Mouse (Mus musculus): ENCODE results near the gene Dand5. TPM values are rescaled to one million over a fixed set of nuclear protein-coding genes. Genes with fewer than 3 reads are reported as not detected.
"Not testable (repeated sequence)": the region's sequence is repeated elsewhere in the genome, so short reads cannot be mapped to it uniquely, and the experiment has no call there.

The Dand5 gene
- polyA plus RNA-seq, 1 experiment from 2014 or later, result 5.5 TPM

GRCm38 (mm10) chr8:84831490-84831889 is 8.9 kb upstream of the Dand5 start, which contains the start of gene Gadd45gip1:
TSS of gene Gadd45gip1 (plus strand) at chr8:84831522.
- Histone ChIP-seq H3K4me3 (peak within 1 kb of the TSS; percentile 86), H3K27ac (peak within 1 kb of the TSS; percentile 99), H3K36me3 (peaks cover 31% of the 10 kb centered on the region), H3K9me3 (no peaks in the 10 kb centered on the region), H3K27me3 (ENCODE audit: insufficient read depth, poor library complexity, severe bottlenecking) (no peaks in the 10 kb centered on the region), H3K4me1 (replicated peaks) (peaks cover 26% of the 10 kb centered on the region)
- 78% methylated on average over 11 of the region's 11 CpGs for WGBS
- no peak for DNase-seq (ENCODE audit: low spot score)

- H3K27me3 ChIP-seq (ENCODE audit: insufficient read depth, poor library complexity, severe bottlenecking), result peaks cover 25% of the 10 kb centered on the region
- H3K4me3 ChIP-seq; H3K36me3 ChIP-seq; H3K27ac ChIP-seq; H3K9me3 ChIP-seq; DNase-seq (ENCODE audit: low spot score): not testable (repeated sequence)
- 85% methylated on average over 2 of the region's 2 CpGs for WGBS
- H3K4me1 ChIP-seq (replicated peaks), result peaks cover 12% of the 10 kb centered on the region
Observed at GRCm38 (mm10) chr8:84826518-84826917, 3.9 kb upstream of the Dand5 start.

- 72% methylated on average over 4 of the region's 4 CpGs for WGBS
- no peak for DNase-seq (ENCODE audit: low spot score)
- Histone ChIP-seq H3K4me3 (no peak overlapping the region), H3K36me3 (no peaks in the 10 kb centered on the region), H3K27me3 (ENCODE audit: insufficient read depth, poor library complexity, severe bottlenecking) (peaks cover 33% of the 10 kb centered on the region), H3K9me3 (no peaks in the 10 kb centered on the region), H3K4me1 (replicated peaks) (peaks cover 12% of the 10 kb centered on the region), H3K27ac (no peak overlapping the region)
Observed at GRCm38 (mm10) chr8:84825636-84826035, 3.0 kb upstream of the Dand5 start.

GRCm38 (mm10) chr8:84823653-84824052 is 1.0 kb upstream of the Dand5 start:
- Histone ChIP-seq H3K9me3 (no peaks in the 10 kb centered on the region), H3K4me1 (replicated peaks) (peaks cover 12% of the 10 kb centered on the region), H3K27ac (no peak overlapping the region; the same call in 1 of the 2 replicates), H3K27me3 (ENCODE audit: insufficient read depth, poor library complexity, severe bottlenecking) (peaks cover 33% of the 10 kb centered on the region), H3K4me3 (peak overlapping the region; percentile 22), H3K36me3 (no peaks in the 10 kb centered on the region)
- 1% methylated on average over 18 of the region's 18 CpGs for WGBS
- DNase-seq (ENCODE audit: low spot score), result peak; percentile 80

GRCm38 (mm10) chr8:84816117-84816516 is 6.5 kb downstream of the Dand5 start:
- DNase-seq (ENCODE audit: low spot score), result no peak
- Histone ChIP-seq H3K9me3 (no peaks in the 10 kb centered on the region), H3K4me1 (replicated peaks) (peaks cover 33% of the 10 kb centered on the region), H3K4me3 (no peak overlapping the region), H3K27me3 (ENCODE audit: insufficient read depth, poor library complexity, severe bottlenecking) (peaks cover 67% of the 10 kb centered on the region), H3K27ac (no peak overlapping the region), H3K36me3 (no peaks in the 10 kb centered on the region)
- 74% methylated on average over 17 of the region's 17 CpGs for WGBS

- WGBS, result 11% methylated on average over 9 of the region's 9 CpGs
- Histone ChIP-seq H3K9me3 (no peaks in the 10 kb centered on the region), H3K36me3 (no peaks in the 10 kb centered on the region), H3K4me1 (replicated peaks) (peaks cover 39% of the 10 kb centered on the region), H3K27me3 (ENCODE audit: insufficient read depth, poor library complexity, severe bottlenecking) (peaks cover 70% of the 10 kb centered on the region), H3K27ac (no peak overlapping the region), H3K4me3 (no peak overlapping the region)
- DNase-seq (ENCODE audit: low spot score), result peak; percentile 93
Observed at GRCm38 (mm10) chr8:84815547-84815946, 7.1 kb downstream of the Dand5 start.

GRCm38 (mm10) chr8:84814555-84815441 is 7.8 kb downstream of the Dand5 start:
- Histone ChIP-seq H3K27me3 (ENCODE audit: insufficient read depth, poor library complexity, severe bottlenecking) (peaks cover 75% of the 10 kb centered on the region), H3K36me3 (no peaks in the 10 kb centered on the region), H3K4me1 (replicated peaks) (peaks cover 41% of the 10 kb centered on the region), H3K9me3 (no peaks in the 10 kb centered on the region), H3K27ac (peak overlapping the region; percentile 60), H3K4me3 (0 out of 2 replicates have a peak overlapping the region, but pooled peaks have one; percentile 3)
- WGBS, result 47% methylated on average over 19 of the region's 19 CpGs
- no peak for DNase-seq (ENCODE audit: low spot score)

GRCm38 (mm10) chr8:84814240-84814554 is 8.4 kb downstream of the Dand5 start:
- Histone ChIP-seq H3K9me3 (no peaks in the 10 kb centered on the region), H3K36me3 (no peaks in the 10 kb centered on the region), H3K4me3 (no peak overlapping the region), H3K27ac (no peak overlapping the region), H3K4me1 (replicated peaks) (peaks cover 46% of the 10 kb centered on the region), H3K27me3 (ENCODE audit: insufficient read depth, poor library complexity, severe bottlenecking) (peaks cover 81% of the 10 kb centered on the region)
- 89% methylated on average over 11 of the region's 11 CpGs for WGBS
- no peak for DNase-seq (ENCODE audit: low spot score)

GRCm38 (mm10) chr8:84813830-84814229 is 8.8 kb downstream of the Dand5 start:
- Histone ChIP-seq H3K27me3 (ENCODE audit: insufficient read depth, poor library complexity, severe bottlenecking) (peaks cover 85% of the 10 kb centered on the region), H3K36me3 (no peaks in the 10 kb centered on the region), H3K27ac (no peak overlapping the region), H3K4me1 (replicated peaks) (peaks cover 50% of the 10 kb centered on the region), H3K4me3 (no peak overlapping the region), H3K9me3 (no peaks in the 10 kb centered on the region)
- DNase-seq (ENCODE audit: low spot score), result no peak
- 91% methylated on average over 3 of the region's 3 CpGs for WGBS

- Histone ChIP-seq H3K27ac (no peak overlapping the region), H3K9me3 (no peaks in the 10 kb centered on the region), H3K4me3 (no peak overlapping the region), H3K27me3 (ENCODE audit: insufficient read depth, poor library complexity, severe bottlenecking) (peaks cover 91% of the 10 kb centered on the region), H3K36me3 (no peaks in the 10 kb centered on the region), H3K4me1 (replicated peaks) (peaks cover 50% of the 10 kb centered on the region)
- DNase-seq (ENCODE audit: low spot score), result peak; percentile 82
- WGBS, result 3% methylated on average over 5 of the region's 5 CpGs
Observed at GRCm38 (mm10) chr8:84813059-84813458, 9.6 kb downstream of the Dand5 start.

- Histone ChIP-seq H3K9me3 (no peaks in the 10 kb centered on the region), H3K4me1 (replicated peaks) (peaks cover 50% of the 10 kb centered on the region), H3K36me3 (no peaks in the 10 kb centered on the region), H3K27me3 (ENCODE audit: insufficient read depth, poor library complexity, severe bottlenecking) (peaks cover 98% of the 10 kb centered on the region), H3K27ac (peak overlapping the region; percentile 81), H3K4me3 (peak overlapping the region; percentile 46)
- DNase-seq (ENCODE audit: low spot score), result no peak
- 17% methylated on average over 10 of the region's 10 CpGs for WGBS
Observed at GRCm38 (mm10) chr8:84811303-84811702, 11.3 kb downstream of the Dand5 start.

- Histone ChIP-seq H3K36me3 (no peaks in the 10 kb centered on the region), H3K4me1 (replicated peaks) (peaks cover 50% of the 10 kb centered on the region), H3K27me3 (ENCODE audit: insufficient read depth, poor library complexity, severe bottlenecking) (peaks cover 98% of the 10 kb centered on the region), H3K9me3 (peaks cover 4% of the 10 kb centered on the region; the same call in 1 of the 2 replicates), H3K27ac (peak overlapping the region; percentile 81), H3K4me3 (peak overlapping the region; percentile 46)
- DNase-seq (ENCODE audit: low spot score), result peak; percentile 94
- 1% methylated on average over 32 of the region's 32 CpGs for WGBS
Observed at GRCm38 (mm10) chr8:84810896-84811295, 11.7 kb downstream of the Dand5 start.

- Histone ChIP-seq H3K36me3 (no peaks in the 10 kb centered on the region), H3K27ac (no peak overlapping the region), H3K9me3 (peaks cover 6% of the 10 kb centered on the region; the same call in 1 of the 2 replicates), H3K4me3 (no peak overlapping the region), H3K27me3 (ENCODE audit: insufficient read depth, poor library complexity, severe bottlenecking) (peaks cover 98% of the 10 kb centered on the region), H3K4me1 (replicated peaks) (peaks cover 42% of the 10 kb centered on the region)
- no peak for DNase-seq (ENCODE audit: low spot score)
- 83% methylated on average over 5 of the region's 5 CpGs for WGBS
Observed at GRCm38 (mm10) chr8:84809941-84810280, 12.7 kb downstream of the Dand5 start.

Measured in hindbrain, embryonic 10.5 days (tissue).